9 mouse cellular contexts compared by ENCODE assay signal in the genomic region with DNA sequence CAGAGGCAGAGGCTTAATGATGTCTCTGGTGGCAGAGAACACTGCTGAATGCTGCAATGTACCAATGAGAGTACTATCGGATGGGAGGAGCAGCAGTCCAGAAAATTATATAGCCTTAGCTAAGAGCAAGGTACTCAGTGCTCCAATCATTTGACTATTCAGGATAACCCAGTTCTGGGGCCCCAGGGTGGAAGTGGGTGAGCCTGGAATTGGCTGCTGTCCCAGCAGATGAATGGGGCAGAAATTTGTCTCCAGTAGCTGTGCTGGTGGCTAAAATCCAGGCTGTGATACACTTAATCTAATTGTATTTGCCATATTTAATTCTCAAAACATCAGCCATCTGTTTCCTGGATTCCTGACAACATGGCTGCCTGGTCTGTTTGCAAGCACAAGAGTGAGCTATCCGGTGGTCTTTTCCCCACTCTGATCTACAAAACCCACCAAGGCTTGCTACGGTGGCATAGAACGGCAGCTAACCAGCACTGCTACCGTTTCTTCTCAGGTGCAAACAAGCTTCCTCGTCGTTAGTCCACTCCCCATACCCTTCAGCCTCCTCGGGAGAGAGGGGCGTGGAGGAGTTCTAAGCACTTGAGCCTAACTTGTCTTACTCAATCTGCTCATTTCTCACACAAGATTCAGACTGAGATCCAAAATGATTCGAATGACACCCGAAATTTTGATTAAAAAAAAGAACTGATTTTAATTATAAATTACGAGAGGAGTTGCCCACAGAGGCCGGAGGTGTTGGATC. TPM values are rescaled to one million over a fixed set of nuclear protein-coding genes. Genes with fewer than 3 reads are reported as not detected.
A peak's percentile ranks its signal among the peaks of the same experiment; 100 is the strongest.
DNase-seq lines count a peak whose midpoint lies in the region; TF ChIP-seq lines count a peak whose summit lies in the region.
"Had no signal": no experiment of that assay in that cellular context is flagged by ENCODE, and none has a peak within 500 bp of the region (broad histone marks: within the 10 kb centered on the region; RNA-seq: fewer than 3 reads in every experiment).

No protein-coding gene starts in this region.

- TF ChIP-seq POLR2A in small intestine, adult 2 months (IDR thresholded peaks at IDR 0.05; ENCODE audit: low read depth, low read length): no peak

- peak; percentile 25 for DNase-seq in gastrocnemius, postnatal 14 days
- DNase-seq in gastrocnemius, adult 2 months: no peak
- DNase-seq in retina, postnatal 1 day: peak; percentile 34
- DNase-seq in retina, embryonic 14.5 days (ENCODE audit: low spot score): no peak
- peak; percentile 49 to 65 for DNase-seq in cerebellum, postnatal 25 days
- no peak for DNase-seq in embryo, embryonic 11 days
- DNase-seq in right cerebral cortex, adult 2 months (ENCODE audit: low spot score in 2 of 2): no peak
- DNase-seq: lung, postnatal 4 days had no signal

- WGBS in small intestine, adult 2 months: 42% methylated on average over 13 of the region's 13 CpGs

- no peak for TF ChIP-seq CTCF in gastrocnemius, adult 2 months (IDR thresholded peaks at IDR 0.05)
- no peak for TF ChIP-seq CTCF in small intestine, adult 2 months (IDR thresholded peaks at IDR 0.05; ENCODE audit: extremely low read depth, insufficient read length, insufficient replicate concordance, low read depth, low read length)

- intact Hi-C loops in gastrocnemius, postnatal 14 days (cut with DNase I; ENCODE audit: low total_unique reads): no loop called here
- intact Hi-C loops in gastrocnemius, adult 2 months (cut with DNase I): no loop called here

- H3K27ac ChIP-seq in gastrocnemius, adult 2 months: no peak overlapping the region
- H3K27ac ChIP-seq in small intestine, adult 2 months (ENCODE audit: insufficient read depth, low read depth, low read length): peak overlapping the region; percentile 93

- no peaks in the 10 kb centered on the region for H3K27me3 ChIP-seq in small intestine, adult 2 months (ENCODE audit: control insufficient read depth, insufficient read depth, low read length)

- peaks cover 3% of the 10 kb centered on the region for H3K36me3 ChIP-seq in small intestine, adult 2 months (ENCODE audit: control insufficient read depth, insufficient read depth, low read length)

- H3K4me1 ChIP-seq in small intestine, adult 2 months (ENCODE audit: control insufficient read depth, insufficient read depth, insufficient read length, low read length): peaks cover 19% of the 10 kb centered on the region; the same call in 1 of the 2 replicates

- H3K4me3 ChIP-seq in gastrocnemius, adult 2 months: no peak overlapping the region
- peak overlapping the region; percentile 21; the same call in 1 of the 2 replicates for H3K4me3 ChIP-seq in small intestine, adult 2 months (ENCODE audit: low read depth, low read length)

RNA-seq across cellular contexts. Expression of gene Lmbrd2, which starts 7.5 kb away (rescaled TPM):
- total RNA-seq in gastrocnemius, postnatal 14 days (2021): 10 to 100 TPM; 12.7 to 14.6 TPM
- total RNA-seq in gastrocnemius, adult 2 months (2021): 10 to 100 TPM; 14.8 to 15.1 TPM
- 3.4 and 10.8 TPM in 2 replicates for polyA plus RNA-seq in small intestine, adult 2 months (2012; rRNA removed)

RNA-seq across cellular contexts. Expression of gene Skp2, which starts 22.4 kb away (rescaled TPM):
- total RNA-seq in gastrocnemius, postnatal 14 days (2021): 1 to 10 TPM; 2.0 to 2.6 TPM
- under 1 TPM; 0.48 to 0.61 TPM for total RNA-seq in gastrocnemius, adult 2 months (2021)
- polyA plus RNA-seq in small intestine, adult 2 months (2012; rRNA removed): 0.75 and 0.91 TPM in 2 replicates

Comparison
In these comparisons a context has a peak if more than half of its experiments do, and no peak if none do; other contexts are left out.
1. DNase-seq: peak in gastrocnemius, postnatal 14 days (single experiment), retina, postnatal 1 day (single experiment) and cerebellum, postnatal 25 days (2 of 2); none in gastrocnemius, adult 2 months (single experiment), retina, embryonic 14.5 days (single experiment), embryo, embryonic 11 days (single experiment) and right cerebral cortex, adult 2 months (0 of 2).